Mouse (Mus musculus) embryonic facial prominence, embryonic 14.5 days (tissue): ENCODE measurements around the gene Spats2. TPM values are rescaled to one million over a fixed set of nuclear protein-coding genes. Genes with fewer than 3 reads are reported as not detected.

ENCODE experiments used
- ATAC-seq: fragments of 200-750 bp; cut with Nextera tagmentation; 2 replicates; pipeline ENCODE4 v1.8.0; 2017; ENCODE audit warnings: low read depth, moderate number of reproducible peaks, moderate TSS enrichment
- DNase-seq: peaks from one replicate; pipeline ENCODE4 v3.0.0-alpha.2; 2015; ENCODE audit warnings: low spot score
- H3K27ac ChIP-seq: fragments of 300-500 bp; sonication (generic); replicated peaks from 2 replicates; pipeline ENCODE4 v1.5.1; 2014; ENCODE audit warnings: low read depth, mild to moderate bottlenecking, low read length, moderate library complexity
- H3K27me3 ChIP-seq: fragments of 300-500 bp; sonication (generic); replicated peaks from 2 replicates; pipeline ENCODE4 v1.6.1; 2014; ENCODE audit warnings: low read length; ENCODE audit not compliant: control insufficient read depth, insufficient read depth
- H3K36me3 ChIP-seq: fragments of 300-500 bp; sonication (generic); 2 replicates; pipeline ENCODE4 v1.6.1; 2014; ENCODE audit warnings: low read length, mixed read lengths; ENCODE audit not compliant: control insufficient read depth, insufficient read depth
- H3K4me1 ChIP-seq: fragments of 300-500 bp; sonication (generic); 2 replicates; pipeline ENCODE4 v1.6.1; 2014; ENCODE audit warnings: antibody characterized with exemption, low read length; ENCODE audit not compliant: control insufficient read depth, insufficient read depth
- H3K4me2 ChIP-seq: fragments of 300-500 bp; sonication (generic); 2 replicates; pipeline ENCODE4 v1.6.1; 2014; ENCODE audit warnings: low read depth, mild to moderate bottlenecking, low read length, moderate library complexity, mixed read lengths
- H3K4me3 ChIP-seq: fragments of 300-500 bp; sonication (generic); 2 replicates; pipeline ENCODE4 v1.5.1; 2014; ENCODE audit warnings: low read depth, mild to moderate bottlenecking, low read length
- H3K9ac ChIP-seq: fragments of 300-500 bp; sonication (generic); 2 replicates; pipeline ENCODE4 v1.6.1; 2014; ENCODE audit warnings: low read depth, mild to moderate bottlenecking, low read length, moderate library complexity, mixed read lengths
- H3K9me3 ChIP-seq: fragments of 300-500 bp; sonication (generic); 2 replicates; pipeline ENCODE4 v1.6.1; 2016; ENCODE audit warnings: low read length; ENCODE audit not compliant: control insufficient read depth
- WGBS: fragments of 180-500 bp; shearing (Covaris S2); extraction: QIAGEN DNeasy Blood & Tissue Kit; methylation state at CpG from one replicate; pipeline ENCODE4 v1.1.7; 2014; 5-methylcytosine and 5-hydroxymethylcytosine counted together
- polyA plus RNA-seq: library from polyadenylated mRNA; unstranded; fragments of >200 nt; fragmentation: Nextera tagmentation; extraction: Ambion mirVana; gene quantifications from 2 replicates; pipeline ENCODE4 v1.2.1, GENCODE M21; 2014

The Spats2 gene
- polyA plus RNA-seq, 1 experiment from 2014 or later = 35.5 TPM

GRCm38 (mm10) chr15:99084618-99085017, 41.1 kb upstream of the Spats2 start:
- no peak overlapping the region for H3K4me3 ChIP-seq
- ATAC-seq (no peak), DNase-seq (no peak)
- H3K27ac ChIP-seq = no peak overlapping the region
- no peak overlapping the region for H3K9ac ChIP-seq
- 11% methylated on average over 19 of the region's 19 CpGs for WGBS
- peaks cover 58% of the 10 kb centered on the region for H3K27me3 ChIP-seq
- H3K4me1 ChIP-seq = no peaks in the 10 kb centered on the region
- H3K36me3 ChIP-seq = peaks cover 19% of the 10 kb centered on the region
- no peaks in the 10 kb centered on the region for H3K9me3 ChIP-seq
- H3K4me2 ChIP-seq = 0 out of 2 replicates have a peak overlapping the region, but pooled peaks have one; percentile 7

GRCm38 (mm10) chr15:99085997-99086396, 39.7 kb upstream of the Spats2 start:
- Histone ChIP-seq H3K4me2 (no peak overlapping the region), H3K27ac (no peak overlapping the region), H3K4me3 (no peak overlapping the region), H3K27me3 (peaks cover 72% of the 10 kb centered on the region), H3K4me1 (no peaks in the 10 kb centered on the region), H3K9me3 (no peaks in the 10 kb centered on the region), H3K9ac (no peak overlapping the region), H3K36me3 (peaks cover 15% of the 10 kb centered on the region)
- DNase-seq = no peak
- 82% methylated on average over 4 of the region's 4 CpGs for WGBS
- ATAC-seq = no peak

- peak within 1 kb of the TSS; percentile 48 for H3K4me2 ChIP-seq
Observed at GRCm38 (mm10) chr15:99087253-99088075, 38.3 kb upstream of the Spats2 start, which contains the start of gene C1ql4. Gene C1ql4 (minus strand): TSS chr15:99087817.

GRCm38 (mm10) chr15:99088292-99088691, 37.4 kb upstream of the Spats2 start:
- under 1% methylated on average over 20 of the region's 27 CpGs for WGBS
- peak; percentile 76 for ATAC-seq
- no peaks in the 10 kb centered on the region for H3K36me3 ChIP-seq

More at GRCm38 (mm10) chr15:99087253-99088075, 38.3 kb upstream of the Spats2 start, which contains the start of gene C1ql4:
- H3K27me3 ChIP-seq = peaks cover 86% of the 10 kb centered on the region
- no peak within 1 kb of the TSS; the same call in 1 of the 2 replicates for H3K9ac ChIP-seq
- WGBS = 9% methylated on average over 27 of the region's 60 CpGs
- no peaks in the 10 kb centered on the region for H3K9me3 ChIP-seq
- H3K4me3 ChIP-seq = peak within 1 kb of the TSS; percentile 30
- ATAC-seq (no peak), DNase-seq (no peak)
- H3K4me1 ChIP-seq = no peaks in the 10 kb centered on the region
- H3K36me3 ChIP-seq = peaks cover 7% of the 10 kb centered on the region
- H3K27ac ChIP-seq = no peak within 1 kb of the TSS

GRCm38 (mm10) chr15:99089069-99089468, 36.6 kb upstream of the Spats2 start:
- no peak overlapping the region for H3K4me3 ChIP-seq
- no peak overlapping the region for H3K27ac ChIP-seq
- no peak overlapping the region for H3K4me2 ChIP-seq
- H3K9me3 ChIP-seq = no peaks in the 10 kb centered on the region
- H3K27me3 ChIP-seq = peaks cover 96% of the 10 kb centered on the region
- peaks cover 4% of the 10 kb centered on the region; the same call in 1 of the 2 replicates for H3K4me1 ChIP-seq
- 16% methylated on average over 14 of the region's 14 CpGs for WGBS
- ATAC-seq (no peak), DNase-seq (no peak)
- H3K36me3 ChIP-seq = no peaks in the 10 kb centered on the region
- no peak overlapping the region for H3K9ac ChIP-seq

More at GRCm38 (mm10) chr15:99088292-99088691, 37.4 kb upstream of the Spats2 start:
- H3K4me2 ChIP-seq = peak overlapping the region; percentile 48
- H3K27me3 ChIP-seq = peaks cover 94% of the 10 kb centered on the region
- DNase-seq = peak; percentile 79
- no peaks in the 10 kb centered on the region for H3K4me1 ChIP-seq
- H3K9ac ChIP-seq = no peak overlapping the region; the same call in 1 of the 2 replicates
- no peak overlapping the region for H3K27ac ChIP-seq
- H3K9me3 ChIP-seq = no peaks in the 10 kb centered on the region
- peak overlapping the region; percentile 30 for H3K4me3 ChIP-seq

- ATAC-seq = no peak
- WGBS = 24% methylated on average over 8 of the region's 8 CpGs
- peaks cover 22% of the 10 kb centered on the region for H3K4me1 ChIP-seq
Observed at GRCm38 (mm10) chr15:99092870-99093269, 32.8 kb upstream of the Spats2 start, which contains the start of gene Dnajc22. Gene Dnajc22 (plus strand): TSS chr15:99093170.

GRCm38 (mm10) chr15:99093291-99094258, 32.1 kb upstream of the Spats2 start:
- Histone ChIP-seq H3K27me3 (peaks cover 97% of the 10 kb centered on the region), H3K4me1 (peaks cover 25% of the 10 kb centered on the region), H3K4me2 (peak overlapping the region; percentile 77), H3K27ac (no peak overlapping the region), H3K9ac (peak overlapping the region; percentile 39), H3K36me3 (no peaks in the 10 kb centered on the region), H3K4me3 (peak overlapping the region; percentile 41), H3K9me3 (no peaks in the 10 kb centered on the region)
- peak; percentile 60 for ATAC-seq
- WGBS = 2% methylated on average over 53 of the region's 56 CpGs
- DNase-seq = peak; percentile 42

More at GRCm38 (mm10) chr15:99092870-99093269, 32.8 kb upstream of the Spats2 start, which contains the start of gene Dnajc22:
- peak within 1 kb of the TSS; percentile 77 for H3K4me2 ChIP-seq
- peak within 1 kb of the TSS; percentile 39 for H3K9ac ChIP-seq
- H3K9me3 ChIP-seq = no peaks in the 10 kb centered on the region
- H3K27ac ChIP-seq = no peak within 1 kb of the TSS
- peak within 1 kb of the TSS; percentile 41 for H3K4me3 ChIP-seq
- H3K36me3 ChIP-seq = no peaks in the 10 kb centered on the region
- DNase-seq = no peak
- peaks cover 97% of the 10 kb centered on the region for H3K27me3 ChIP-seq
